Mouse (Mus musculus) lung, embryonic 14.5 days (tissue): ENCODE results near the gene Bud23. TPM values are rescaled to one million over a fixed set of nuclear protein-coding genes. Genes with fewer than 3 reads are reported as not detected.

Experiments used
- ATAC-seq: fragments of 200-750 bp; cut with Nextera tagmentation; 2 replicates; pipeline ENCODE4 v1.8.0; 2017; ENCODE audit warnings: mild to moderate bottlenecking, moderate TSS enrichment, moderate library complexity; ENCODE audit not compliant: insufficient read depth
- DNase-seq: peaks from one replicate; pipeline ENCODE4 v3.0.0-alpha.2; 2015
- H3K27ac ChIP-seq: fragments of 300-500 bp; sonication (generic); 2 replicates; pipeline ENCODE4 v1.5.1; 2014; ENCODE audit warnings: low read depth, mild to moderate bottlenecking, moderate library complexity
- H3K27me3 ChIP-seq: fragments of 300-500 bp; sonication (generic); 2 replicates; pipeline ENCODE4 v1.6.1; 2014; ENCODE audit warnings: low read length, control low read depth; ENCODE audit not compliant: insufficient read depth
- H3K36me3 ChIP-seq: fragments of 300-500 bp; sonication (generic); 2 replicates; pipeline ENCODE4 v1.6.1; 2014; ENCODE audit warnings: control low read depth; ENCODE audit not compliant: insufficient read depth
- H3K4me1 ChIP-seq: fragments of 300-500 bp; sonication (generic); 2 replicates; pipeline ENCODE4 v1.6.1; 2014; ENCODE audit warnings: antibody characterized with exemption, control low read depth; ENCODE audit not compliant: insufficient read depth
- H3K4me2 ChIP-seq: fragments of 300-500 bp; sonication (generic); 2 replicates; pipeline ENCODE4 v1.6.1; 2014; ENCODE audit warnings: mild to moderate bottlenecking
- H3K4me3 ChIP-seq: fragments of 300-500 bp; sonication (generic); 2 replicates; pipeline ENCODE4 v1.5.1; 2014; ENCODE audit warnings: low read depth, low read length
- H3K9ac ChIP-seq: fragments of 300-500 bp; sonication (generic); 2 replicates; pipeline ENCODE4 v1.6.1; 2014
- H3K9me3 ChIP-seq: fragments of 300-500 bp; sonication (generic); 2 replicates; pipeline ENCODE4 v1.6.1; 2016; ENCODE audit warnings: low read depth, low read length, control low read depth
- CTCF ChIP-seq: IDR thresholded peaks from 2 replicates; pipeline ENCODE4 v1.5.1; 2016; ENCODE audit warnings: antibody characterized with exemption, low read depth
- WGBS: fragments of 180-500 bp; shearing (Covaris S2); extraction: QIAGEN DNeasy Blood & Tissue Kit; methylation state at CpG from one replicate; pipeline ENCODE4 v1.1.7; 2014; 5-methylcytosine and 5-hydroxymethylcytosine counted together
- polyA plus RNA-seq: library from polyadenylated mRNA; unstranded; fragments of >200 nt; fragmentation: Nextera tagmentation; extraction: Ambion mirVana; gene quantifications from 2 replicates; pipeline ENCODE4 v1.2.1, GENCODE M21; 2014

Gene Bud23
- polyA plus RNA-seq, 1 experiment from 2014 or later, result 116 TPM

GRCm38 (mm10) chr5:135035608-135036359, 29.0 kb downstream of the Bud23 start:
- Histone ChIP-seq H3K9ac (no peak overlapping the region), H3K27me3 (no peaks in the 10 kb centered on the region), H3K9me3 (no peaks in the 10 kb centered on the region), H3K4me1 (no peaks in the 10 kb centered on the region), H3K27ac (no peak overlapping the region), H3K4me2 (no peak overlapping the region), H3K36me3 (peaks cover 22% of the 10 kb centered on the region; the same call in 1 of the 2 replicates), H3K4me3 (no peak overlapping the region)
- no peak for ATAC-seq
- no peak for DNase-seq
- TF ChIP-seq CTCF, result no peak
- WGBS, result 58% methylated on average over 18 of the region's 18 CpGs

- H3K27ac ChIP-seq, result no peak overlapping the region
- no peak overlapping the region for H3K4me3 ChIP-seq
- ATAC-seq (no peak), DNase-seq (no peak)
- H3K9me3 ChIP-seq, result no peaks in the 10 kb centered on the region
- no peaks in the 10 kb centered on the region for H3K4me1 ChIP-seq
- no peak overlapping the region for H3K4me2 ChIP-seq
- peaks cover 17% of the 10 kb centered on the region; the same call in 1 of the 2 replicates for H3K36me3 ChIP-seq
- no peaks in the 10 kb centered on the region for H3K27me3 ChIP-seq
- peak; percentile 42; the same call in 1 of the 2 replicates for TF ChIP-seq CTCF
- WGBS, result 98% methylated on average over 2 of the region's 2 CpGs
- H3K9ac ChIP-seq, result no peak overlapping the region
Observed at GRCm38 (mm10) chr5:135034593-135034992, 30.2 kb downstream of the Bud23 start.

- Histone ChIP-seq H3K9ac (no peak overlapping the region), H3K4me1 (peaks cover 14% of the 10 kb centered on the region; the same call in 1 of the 2 replicates), H3K36me3 (peaks cover 12% of the 10 kb centered on the region; the same call in 1 of the 2 replicates), H3K9me3 (no peaks in the 10 kb centered on the region), H3K4me2 (no peak overlapping the region), H3K27me3 (no peaks in the 10 kb centered on the region), H3K27ac (no peak overlapping the region), H3K4me3 (no peak overlapping the region)
- DNase-seq (no peak), ATAC-seq (no peak)
- WGBS, result 89% methylated on average over 5 of the region's 5 CpGs
- no peak for TF ChIP-seq CTCF
Observed at GRCm38 (mm10) chr5:135032581-135032980, 32.2 kb downstream of the Bud23 start.

DNA sequence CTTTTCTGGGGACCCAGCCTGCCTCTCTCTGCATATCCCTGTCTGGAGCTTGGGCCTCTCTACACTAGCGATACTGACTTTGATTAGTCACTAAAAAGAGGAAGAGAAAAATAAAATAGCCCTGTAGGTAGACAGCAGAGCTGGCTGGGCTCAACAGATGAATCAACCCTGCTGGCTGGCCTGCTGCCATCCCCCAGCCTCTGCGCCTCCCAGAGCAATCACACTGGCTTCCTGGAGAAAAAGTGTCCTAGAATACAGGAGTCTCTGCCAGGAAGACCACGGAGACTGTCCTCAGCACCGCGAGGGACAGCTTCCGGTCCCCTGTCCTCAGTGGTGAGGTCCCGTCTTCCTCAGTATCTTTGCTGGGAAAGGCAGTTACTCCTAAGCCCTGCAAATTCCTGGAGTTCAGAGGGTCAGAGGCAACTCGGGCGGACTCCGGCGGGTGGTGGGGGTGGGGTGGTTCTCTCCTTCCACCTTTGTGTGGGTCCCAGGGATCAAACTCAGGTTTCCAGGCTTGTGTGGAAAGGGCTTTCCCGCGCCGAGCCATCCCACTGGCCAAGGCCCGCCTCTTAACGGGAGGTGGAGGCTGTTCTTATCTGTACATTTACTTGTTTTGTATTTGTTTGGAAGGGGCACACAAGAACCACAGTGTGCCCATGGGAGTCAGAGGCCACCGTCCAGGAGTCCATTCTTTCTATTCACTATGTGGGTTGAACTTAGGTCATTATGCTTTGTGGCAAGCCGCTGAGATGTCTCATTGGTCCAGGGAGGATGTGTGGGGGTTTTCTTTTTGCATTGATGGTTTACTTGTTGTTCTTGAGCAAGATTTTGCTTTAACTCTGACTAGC, 35.5 kb downstream of the Bud23 start:
- WGBS, result 34% methylated on average over 18 of the region's 18 CpGs
- peak; percentile 41; the same call in 1 of the 2 replicates for ATAC-seq
- no peak for TF ChIP-seq CTCF
- Histone ChIP-seq H3K27me3 (no peaks in the 10 kb centered on the region), H3K4me1 (peaks cover 30% of the 10 kb centered on the region), H3K9ac (no peak overlapping the region; the same call in none of the 2 replicates), H3K27ac (peak overlapping the region; percentile 47; the same call in 1 of the 2 replicates), H3K36me3 (no peaks in the 10 kb centered on the region), H3K4me3 (0 out of 2 replicates have a peak overlapping the region, but pooled peaks have one; percentile 2), H3K9me3 (no peaks in the 10 kb centered on the region), H3K4me2 (peak overlapping the region; percentile 51)
- DNase-seq, result peak; percentile 81

DNA sequence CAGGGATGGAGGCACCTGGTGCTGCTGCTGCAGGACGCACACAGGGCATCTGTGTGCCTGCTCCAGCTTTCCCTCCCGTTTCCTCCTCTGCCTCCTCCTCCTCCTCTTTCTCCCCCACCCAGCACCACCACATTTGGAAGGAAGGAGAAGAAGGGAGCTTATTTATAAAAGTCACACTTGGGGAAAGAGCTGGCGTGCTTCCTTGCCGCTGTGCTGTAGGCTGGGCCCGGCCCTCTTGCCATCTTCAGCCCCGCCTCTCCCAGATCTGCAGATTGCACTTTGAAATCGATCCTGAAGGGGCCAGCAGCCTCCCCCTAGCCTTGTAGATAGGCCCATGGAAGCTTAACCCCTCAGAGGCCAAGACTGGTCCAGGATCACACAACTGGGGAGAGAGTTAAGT, 38.9 kb downstream of the Bud23 start:
- Histone ChIP-seq H3K36me3 (no peaks in the 10 kb centered on the region), H3K9ac (peak overlapping the region; percentile 38), H3K4me1 (peaks cover 32% of the 10 kb centered on the region), H3K27ac (peak overlapping the region; percentile 30; the same call in 1 of the 2 replicates), H3K4me3 (peak overlapping the region; percentile 9), H3K4me2 (peak overlapping the region; percentile 74), H3K27me3 (no peaks in the 10 kb centered on the region), H3K9me3 (no peaks in the 10 kb centered on the region)
- 12% methylated on average over 7 of the region's 7 CpGs for WGBS
- peak; percentile 16; the same call in 1 of the 2 replicates for TF ChIP-seq CTCF
- DNase-seq (peak; percentile 71), ATAC-seq (no peak)

DNA sequence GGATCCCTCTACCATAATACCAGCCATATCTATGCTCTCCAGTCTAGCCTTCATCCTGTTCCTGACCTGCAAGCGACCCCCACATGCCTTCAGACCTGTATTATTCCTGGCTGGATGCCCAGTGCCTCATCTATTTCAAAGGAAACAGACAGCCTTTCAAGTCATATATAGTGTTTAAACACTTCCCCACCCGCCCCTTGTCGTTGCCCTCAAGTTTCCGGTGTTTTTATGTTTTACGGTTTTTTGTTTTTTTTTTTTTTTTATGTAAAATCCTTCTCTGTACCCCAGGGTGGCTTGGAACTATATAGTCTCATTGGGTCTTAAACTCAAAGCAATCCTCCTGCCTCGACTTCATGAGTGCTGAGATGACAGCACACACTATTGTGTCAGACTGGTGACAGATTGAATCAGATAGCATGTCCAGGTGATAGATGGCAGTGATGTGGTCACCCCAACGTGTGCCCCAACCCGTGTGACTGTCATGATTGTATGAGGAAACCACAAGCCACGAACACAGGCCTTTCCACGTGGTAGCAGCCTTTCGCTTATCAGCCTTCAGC, 40.0 kb downstream of the Bud23 start:
- Histone ChIP-seq H3K27me3 (no peaks in the 10 kb centered on the region), H3K4me2 (peak overlapping the region; percentile 74), H3K4me1 (peaks cover 32% of the 10 kb centered on the region), H3K36me3 (no peaks in the 10 kb centered on the region), H3K9me3 (no peaks in the 10 kb centered on the region), H3K9ac (peak overlapping the region; percentile 64; the same call in 1 of the 2 replicates), H3K4me3 (peak overlapping the region; percentile 60), H3K27ac (peak overlapping the region; percentile 1; the same call in 1 of the 2 replicates)
- ATAC-seq (no peak), DNase-seq (peak; percentile 83)
- no peak for TF ChIP-seq CTCF
- 20% methylated on average over 11 of the region's 11 CpGs for WGBS
